Mouse (Mus musculus): ENCODE measurements at regions not wholly inside any gene's neighbourhood (a gene's known extent, or its start where the extent isn't known, plus 50 kb on each side); places are given as distances from the start of the nearest gene placed in this dataset.

DNA sequence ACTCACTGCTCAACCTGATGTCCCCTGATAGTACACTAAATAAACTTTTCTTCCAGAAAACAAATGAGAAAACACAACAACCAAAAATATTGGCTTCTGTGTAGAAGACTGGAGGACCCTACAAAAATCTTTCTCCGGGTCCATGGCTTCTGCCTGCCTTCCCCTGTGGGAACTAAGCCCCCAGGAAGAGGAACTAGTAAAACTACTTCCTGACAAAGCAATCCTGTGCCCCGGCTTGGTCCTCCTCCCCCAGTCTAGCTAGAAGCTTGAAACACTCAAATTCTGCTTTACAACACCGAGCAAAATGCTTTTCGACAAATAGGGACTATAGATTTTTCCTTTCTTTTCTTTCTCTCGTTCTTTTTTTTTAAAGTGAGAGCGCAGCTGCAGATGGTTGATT lies 51.3 kb upstream of the Mki67 start:
- no peak for TF ChIP-seq POLR2A (IDR thresholded peaks at IDR 0.05; ENCODE audit: borderline replicate concordance, extremely low read depth, low read depth, low read length)
- TF ChIP-seq CTCF (IDR thresholded peaks at IDR 0.05; ENCODE audit: insufficient read depth, low read length), result no peak

All from lung, adult 2 months (tissue).